Mouse (Mus musculus): Measurements from ENCODE around the gene Slc25a33.

Slc25a33 gene

DNA sequence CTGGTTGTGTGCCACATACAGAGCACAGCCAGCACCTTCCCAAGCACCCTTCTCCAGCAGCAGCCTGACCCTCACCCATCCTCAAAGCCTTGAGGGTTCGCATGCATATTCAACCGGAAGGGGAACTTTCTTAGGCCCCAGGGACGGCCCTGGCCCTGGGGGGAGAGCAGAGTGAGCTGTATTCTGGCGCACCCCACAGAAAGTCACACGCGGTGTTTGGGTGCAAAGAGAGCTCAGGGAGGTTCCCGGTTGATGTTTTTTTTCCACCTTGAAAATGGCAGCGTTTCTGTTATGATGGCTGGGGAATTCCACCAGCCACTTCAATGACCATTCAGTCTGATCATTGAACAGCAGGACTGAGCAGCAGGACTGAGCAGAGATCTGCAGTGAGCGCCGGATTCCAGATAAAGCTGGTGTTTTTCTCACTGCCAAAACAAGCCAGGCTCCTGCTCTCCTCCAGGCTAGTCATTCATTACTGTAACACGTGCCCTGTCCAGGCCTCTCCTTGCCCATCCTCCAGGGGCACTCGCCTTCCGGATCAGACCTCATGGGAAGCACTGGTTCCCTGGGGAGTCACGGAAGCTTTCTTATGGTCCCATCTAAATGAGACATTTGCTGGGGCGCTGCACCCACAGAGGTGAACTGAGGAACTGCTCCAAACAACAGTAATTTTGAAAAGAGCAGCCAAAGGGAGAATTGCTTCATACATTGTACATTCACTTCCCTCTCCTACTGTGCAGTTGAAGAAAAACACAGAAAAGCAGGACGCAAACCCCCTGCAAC is 77.7 kb downstream of the Slc25a33 start:
- DNase-seq (ENCODE audit: extremely low spot score) = no peak
